Mouse (Mus musculus) adrenal gland, adult (tissue): ENCODE data around the gene Mrgprb8.
"Not testable (repeated sequence)": the region's sequence is repeated elsewhere in the genome, so short reads cannot be mapped to it uniquely, and the experiment has no call there.

Experiments
- DNase-seq, 2 experiments: peaks; one replicate each; pipeline ENCODE4 v3.0.0; 2022 to 2023; ENCODE audit warnings: low spot score in 1 of 2; ENCODE audit not compliant: inconsistent age in 2 of 2

The Mrgprb8 gene

DNA sequence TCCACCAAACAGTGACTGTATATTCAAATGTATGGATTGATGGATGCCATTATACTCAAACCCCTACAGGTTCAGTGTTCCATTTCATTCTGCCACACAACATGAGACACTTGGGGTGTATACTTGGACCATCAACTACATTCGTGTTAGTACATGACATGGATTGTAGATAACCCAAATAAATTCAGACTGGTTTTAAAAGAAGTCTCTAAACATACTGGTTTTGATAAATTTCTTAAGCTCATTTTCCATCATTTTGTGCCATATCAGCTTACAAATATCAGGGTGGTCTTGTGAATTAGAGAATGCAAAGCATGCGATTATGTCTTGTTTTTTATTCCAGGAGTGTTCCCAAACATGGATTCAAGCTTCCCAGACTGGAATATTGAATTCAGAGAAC, at the start of gene Mrgprb8:
Mrgprb8 (plus strand) TSS at position 301 of the 400 bp plus-strand sequence.
- DNase-seq, result no peak

DNA sequence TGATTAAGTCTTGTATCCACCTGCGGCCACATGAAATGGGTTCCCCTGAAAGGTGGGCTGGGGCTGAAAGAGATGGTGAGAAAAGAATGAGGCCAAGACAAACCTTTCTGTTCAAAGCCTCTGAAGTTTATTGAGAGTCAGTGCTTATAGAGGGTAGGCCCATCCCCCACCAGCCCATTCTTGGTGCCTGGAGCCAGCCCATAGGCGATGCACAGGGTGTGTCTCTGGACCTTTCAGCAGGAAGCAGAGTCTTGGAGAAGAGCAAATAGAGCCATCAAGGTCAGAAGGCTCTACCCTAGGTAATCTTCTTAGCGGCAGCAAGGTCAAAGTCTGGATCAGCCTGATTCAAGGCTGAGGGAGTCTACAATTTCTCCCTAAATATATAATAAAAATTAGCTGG, 47.6 kb downstream of the Mrgprb8 start:
- not testable (repeated sequence) for DNase-seq

DNA sequence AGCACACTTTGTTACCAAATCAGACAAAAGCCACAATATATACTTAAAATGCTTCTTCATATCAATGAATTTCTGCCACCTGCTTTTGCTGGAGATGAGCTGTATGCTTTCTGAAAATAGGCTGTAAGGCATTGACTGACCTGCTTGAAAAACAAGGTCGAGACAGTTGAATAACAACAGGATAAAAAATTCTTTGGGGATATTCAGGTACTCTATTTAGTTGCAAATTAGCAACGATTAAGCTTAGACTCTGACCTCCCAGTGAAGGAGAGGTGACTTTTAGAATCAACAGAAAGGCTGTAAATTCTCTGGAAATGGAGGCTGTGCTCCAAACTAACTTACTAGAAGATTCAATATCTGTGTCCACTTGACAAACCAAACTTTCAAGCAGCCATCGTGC, 48.3 kb downstream of the Mrgprb8 start:
- DNase-seq, result no peak
